Mouse (Mus musculus) layer of hippocampus, adult 9-11 months (tissue): ENCODE measurements at regions not wholly inside any gene's neighbourhood (a gene's known extent, or its start where the extent isn't known, plus 50 kb on each side); places are given as distances from the start of the nearest gene placed in this dataset.
"Not testable (repeated sequence)": the region's sequence is repeated elsewhere in the genome, so short reads cannot be mapped to it uniquely, and the experiment has no call there.

Source experiments
- DNase-seq: peaks from one replicate; pipeline ENCODE4 v3.0.0; 2022

GRCm38 (mm10) chr14:71095661-71096422, 496.2 kb upstream of the Fam160b2 start:
- DNase-seq, result no peak

- no peak for DNase-seq
Measured at GRCm38 (mm10) chr14:71092626-71093326, 493.1 kb upstream of the Fam160b2 start.

- DNase-seq, result no peak
Measured at GRCm38 (mm10) chr14:71085721-71086120, 486.1 kb upstream of the Fam160b2 start.

GRCm38 (mm10) chr14:71082327-71082726, 482.7 kb upstream of the Fam160b2 start:
- no peak for DNase-seq

GRCm38 (mm10) chr14:71075671-71076070, 476.0 kb upstream of the Fam160b2 start:
- no peak for DNase-seq

- no peak for DNase-seq
Measured at GRCm38 (mm10) chr14:71074019-71074418, 474.4 kb upstream of the Fam160b2 start.

- no peak for DNase-seq
Measured at GRCm38 (mm10) chr14:71065669-71066068, 466.0 kb upstream of the Fam160b2 start.

- no peak for DNase-seq
Measured at GRCm38 (mm10) chr14:71056601-71057000, 457.0 kb upstream of the Fam160b2 start.

GRCm38 (mm10) chr14:71055480-71055879, 455.8 kb upstream of the Fam160b2 start:
- no peak for DNase-seq

- DNase-seq, result no peak
Measured at GRCm38 (mm10) chr14:71053788-71054641, 454.4 kb upstream of the Fam160b2 start.

GRCm38 (mm10) chr14:71047096-71047495, 447.5 kb upstream of the Fam160b2 start:
- DNase-seq, result peak; percentile 79

- DNase-seq, result not testable (repeated sequence)
Measured at GRCm38 (mm10) chr14:71043879-71044770, 444.5 kb upstream of the Fam160b2 start.

- no peak for DNase-seq
Measured at GRCm38 (mm10) chr14:71036620-71037019, 437.0 kb upstream of the Fam160b2 start.

- no peak for DNase-seq
Measured at GRCm38 (mm10) chr14:71033586-71033985, 434.0 kb upstream of the Fam160b2 start.

GRCm38 (mm10) chr14:71030164-71030880, 430.7 kb upstream of the Fam160b2 start:
- no peak for DNase-seq
